Mouse (Mus musculus) retina, postnatal 1 day (tissue): ENCODE measurements at regions not wholly inside any gene's neighbourhood (a gene's known extent, or its start where the extent isn't known, plus 50 kb on each side); places are given as distances from the start of the nearest gene placed in this dataset.

Experiments
- DNase-seq: peaks from one replicate; pipeline ENCODE4 v3.0.0-alpha.2; 2012

- DNase-seq, result peak; percentile 79
These were observed 76.2 kb upstream of the Hmga2 start for GRCm38 (mm10) chr10:120552341-120553096.

- DNase-seq, result peak; percentile 63
These were observed 75.6 kb upstream of the Hmga2 start for GRCm38 (mm10) chr10:120551851-120552281.

- DNase-seq, result no peak
These were observed 70.9 kb upstream of the Hmga2 start for GRCm38 (mm10) chr10:120547164-120547563.

- DNase-seq, result no peak
These were observed 65.3 kb upstream of the Hmga2 start for GRCm38 (mm10) chr10:120541618-120542017.

GRCm38 (mm10) chr10:120538561-120538960 lies 62.3 kb upstream of the Hmga2 start:
- DNase-seq, result no peak

GRCm38 (mm10) chr10:120528406-120528805 lies 52.1 kb upstream of the Hmga2 start:
- no peak for DNase-seq

- DNase-seq, result no peak
These were observed 51.7 kb upstream of the Hmga2 start for GRCm38 (mm10) chr10:120527951-120528350.

- DNase-seq, result no peak
These were observed 50.7 kb upstream of the Hmga2 start for GRCm38 (mm10) chr10:120526991-120527390.
